Mouse (Mus musculus): ENCODE measurements around the gene Myadml2. TPM values are rescaled to one million over a fixed set of nuclear protein-coding genes. Genes with fewer than 3 reads are reported as not detected.

The Myadml2 gene
- polyA plus RNA-seq (2015; fragmentation: Nextera tagmentation; extraction: Ambion mirVana): 0.24 and 0.28 TPM in 2 replicates

DNA sequence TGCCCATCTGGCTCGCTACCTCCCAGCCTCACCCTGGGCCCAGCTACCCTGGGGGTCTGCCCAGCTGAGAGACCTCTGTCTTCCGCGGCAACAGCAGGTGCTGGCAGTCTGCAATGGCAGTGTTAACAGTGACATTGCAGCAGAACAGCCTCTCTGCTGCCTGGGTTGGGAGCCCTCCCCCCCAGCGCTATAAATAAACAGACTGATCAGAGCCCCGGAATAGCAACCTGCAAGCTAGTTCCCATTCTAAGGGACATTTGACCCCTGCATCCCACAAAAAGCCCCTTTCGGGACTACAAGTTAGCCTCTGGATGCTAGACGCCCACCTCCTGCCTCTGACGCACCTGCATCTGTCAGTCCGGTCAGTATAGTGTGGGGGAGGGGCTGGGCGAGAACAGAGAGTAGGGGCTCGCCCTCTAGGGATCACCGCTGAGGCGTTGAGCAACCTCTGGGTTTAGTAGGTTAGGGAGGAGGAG is at the start of gene Myadml2:
Myadml2 (minus strand) TSS at position 158 of the 476 bp plus-strand sequence.
- no peak for ATAC-seq (replicated peaks; ENCODE audit: low FRiP score, low read depth)
- Histone ChIP-seq H3K9me3 (replicated peaks; ENCODE audit: low read length) (no peaks in the 10 kb centered on the region), H3K4me3 (replicated peaks; ENCODE audit: low read depth, low read length) (peak within 1 kb of the TSS; percentile 10; the same call in 1 of the 2 replicates), H3K36me3 (ENCODE audit: insufficient read depth, low read length) (no peaks in the 10 kb centered on the region), H3K27ac (no peak within 1 kb of the TSS), H3K9ac (ENCODE audit: low read depth, low read length) (peak within 1 kb of the TSS; percentile 27; the same call in 1 of the 2 replicates), H3K4me2 (ENCODE audit: low read length) (peak within 1 kb of the TSS; percentile 47), H3K27me3 (ENCODE audit: insufficient read depth, low read length) (no peaks in the 10 kb centered on the region), H3K4me1 (replicated peaks; ENCODE audit: insufficient read depth, low read length) (peaks cover 7% of the 10 kb centered on the region)
- no peak for TF ChIP-seq CTCF (IDR thresholded peaks at IDR 0.05; ENCODE audit: low read depth)
- 6% methylated on average over 13 of the region's 13 CpGs for WGBS
- peak; percentile 19 for DNase-seq (ENCODE audit: low spot score)

DNA sequence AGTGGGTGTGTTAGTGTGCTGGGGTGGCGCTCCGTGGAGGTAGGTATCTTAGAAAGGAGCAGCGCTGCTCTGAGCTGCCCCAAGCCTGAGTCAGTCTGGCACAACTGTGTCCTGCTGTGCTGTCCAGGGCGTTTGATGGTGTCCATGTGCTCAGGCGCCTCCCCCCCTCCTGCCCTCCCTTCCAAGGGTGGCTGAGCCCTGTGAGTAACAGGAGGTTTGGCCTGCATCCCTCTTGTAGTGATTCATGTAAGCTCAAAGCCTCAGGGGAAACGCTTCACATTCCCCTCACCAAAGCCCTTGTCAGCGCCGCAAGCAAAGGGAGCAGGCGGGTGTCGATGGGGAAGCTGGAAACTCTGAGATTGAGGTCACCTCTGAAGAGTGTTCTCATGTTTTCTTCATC is 49.8 kb upstream of the Myadml2 start:
- H3K36me3 ChIP-seq (ENCODE audit: insufficient read depth, low read length): peaks cover 23% of the 10 kb centered on the region; the same call in 1 of the 2 replicates
- H3K27ac ChIP-seq: peak overlapping the region; percentile 5; the same call in 1 of the 2 replicates
- H3K4me3 ChIP-seq (replicated peaks; ENCODE audit: low read depth, low read length): no peak overlapping the region
- TF ChIP-seq CTCF (IDR thresholded peaks at IDR 0.05; ENCODE audit: low read depth): no peak
- peaks cover 15% of the 10 kb centered on the region for H3K4me1 ChIP-seq (replicated peaks; ENCODE audit: insufficient read depth, low read length)
- no peak for ATAC-seq (replicated peaks; ENCODE audit: low FRiP score, low read depth)
- H3K27me3 ChIP-seq (ENCODE audit: insufficient read depth, low read length): no peaks in the 10 kb centered on the region
- H3K9ac ChIP-seq (ENCODE audit: low read depth, low read length): no peak overlapping the region
- no peaks in the 10 kb centered on the region for H3K9me3 ChIP-seq (replicated peaks; ENCODE audit: low read length)
- peak; percentile 75 for DNase-seq (ENCODE audit: low spot score)
- 36% methylated on average over 10 of the region's 10 CpGs for WGBS
- H3K4me2 ChIP-seq (ENCODE audit: low read length): no peak overlapping the region

DNA sequence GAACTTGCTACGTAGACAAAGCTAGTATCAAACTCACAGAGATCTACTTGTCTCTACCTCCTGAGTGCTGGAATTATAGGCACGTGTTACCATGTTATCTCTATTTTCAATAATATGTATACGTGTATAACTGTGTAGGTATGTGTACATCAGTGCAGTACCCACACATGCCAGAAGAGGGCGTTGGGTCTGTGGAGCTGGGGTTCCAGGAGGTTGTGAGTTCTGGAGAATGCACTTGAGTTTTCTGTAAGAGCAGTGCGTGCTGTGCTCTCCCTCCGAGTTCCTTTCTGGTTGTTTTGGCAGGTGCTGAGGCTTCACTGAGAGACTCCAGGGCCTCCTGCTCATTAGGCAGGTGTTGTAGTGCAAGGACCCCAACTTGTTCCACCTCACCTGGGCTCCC is 48.6 kb upstream of the Myadml2 start:
- Histone ChIP-seq H3K36me3 (ENCODE audit: insufficient read depth, low read length) (peaks cover 22% of the 10 kb centered on the region; the same call in 1 of the 2 replicates), H3K9ac (ENCODE audit: low read depth, low read length) (no peak overlapping the region), H3K4me2 (ENCODE audit: low read length) (no peak overlapping the region), H3K4me1 (replicated peaks; ENCODE audit: insufficient read depth, low read length) (peaks cover 15% of the 10 kb centered on the region), H3K4me3 (replicated peaks; ENCODE audit: low read depth, low read length) (no peak overlapping the region), H3K27me3 (ENCODE audit: insufficient read depth, low read length) (no peaks in the 10 kb centered on the region), H3K27ac (no peak overlapping the region), H3K9me3 (replicated peaks; ENCODE audit: low read length) (no peaks in the 10 kb centered on the region)
- WGBS: 90% methylated on average over 6 of the region's 6 CpGs
- DNase-seq (ENCODE audit: low spot score) (no peak), ATAC-seq (replicated peaks; ENCODE audit: low FRiP score, low read depth) (no peak)
- peak; percentile 51 for TF ChIP-seq CTCF (IDR thresholded peaks at IDR 0.05; ENCODE audit: low read depth)

DNA sequence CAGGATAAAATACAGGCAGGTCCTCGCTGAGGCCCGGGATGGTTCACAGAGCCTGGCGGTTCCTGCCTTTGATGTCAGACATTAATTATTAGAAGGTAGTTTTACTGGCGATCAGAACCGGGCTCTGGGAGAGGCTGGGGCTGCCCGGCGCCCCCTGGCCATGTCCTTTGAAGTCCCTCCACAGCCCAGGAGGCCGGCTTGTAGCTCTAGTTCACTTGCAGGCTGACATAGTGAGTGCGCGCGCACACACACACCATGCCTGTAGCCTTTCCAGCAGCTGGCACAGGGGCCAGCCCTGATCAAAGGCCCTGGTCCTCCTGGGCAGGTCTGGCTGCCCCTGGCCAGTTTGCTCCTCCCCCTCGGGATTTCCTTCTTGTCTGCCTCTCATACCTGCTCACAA is 47.7 kb upstream of the Myadml2 start:
- peak; percentile 74 for ATAC-seq (replicated peaks; ENCODE audit: low FRiP score, low read depth)

DNA sequence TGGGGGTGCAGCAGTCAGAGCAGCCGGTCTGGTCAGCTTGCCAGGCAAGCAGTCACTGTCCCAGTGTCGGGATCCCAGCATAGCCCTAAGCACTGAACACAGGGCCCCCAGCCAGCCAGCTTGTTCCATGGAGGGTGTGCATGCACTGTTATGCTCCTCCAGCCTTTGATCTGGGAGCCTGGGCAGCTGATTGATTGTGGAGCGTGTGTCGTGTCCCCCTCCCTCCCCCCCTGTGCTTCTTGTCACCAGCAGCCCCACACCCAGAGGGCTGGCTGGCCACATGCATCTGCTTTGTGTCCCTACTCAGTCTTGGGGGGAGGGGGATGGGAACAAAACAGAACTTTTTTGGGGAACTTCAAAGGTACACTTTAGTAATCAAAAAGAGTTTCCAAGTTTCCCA is 47.2 kb upstream of the Myadml2 start:
- Histone ChIP-seq H3K36me3 (ENCODE audit: insufficient read depth, low read length) (0 out of 2 replicates have a peak, but pooled peaks cover 22% of the 10 kb centered on the region), H3K4me2 (ENCODE audit: low read length) (no peak overlapping the region), H3K4me3 (replicated peaks; ENCODE audit: low read depth, low read length) (no peak overlapping the region), H3K27me3 (ENCODE audit: insufficient read depth, low read length) (no peaks in the 10 kb centered on the region), H3K4me1 (replicated peaks; ENCODE audit: insufficient read depth, low read length) (peaks cover 15% of the 10 kb centered on the region), H3K9me3 (replicated peaks; ENCODE audit: low read length) (no peaks in the 10 kb centered on the region), H3K9ac (ENCODE audit: low read depth, low read length) (0 out of 2 replicates have a peak overlapping the region, but pooled peaks have one; percentile 0), H3K27ac (peak overlapping the region; percentile 26)
- 22% methylated on average over 4 of the region's 4 CpGs for WGBS
- TF ChIP-seq CTCF (IDR thresholded peaks at IDR 0.05; ENCODE audit: low read depth): no peak
- ATAC-seq (replicated peaks; ENCODE audit: low FRiP score, low read depth): peak; percentile 48
- peak; percentile 44 for DNase-seq (ENCODE audit: low spot score)

More for the DNA sequence above, 47.7 kb upstream of the Myadml2 start:
- Histone ChIP-seq H3K4me3 (replicated peaks; ENCODE audit: low read depth, low read length) (no peak overlapping the region), H3K36me3 (ENCODE audit: insufficient read depth, low read length) (0 out of 2 replicates have a peak, but pooled peaks cover 18% of the 10 kb centered on the region), H3K9ac (ENCODE audit: low read depth, low read length) (no peak overlapping the region), H3K9me3 (replicated peaks; ENCODE audit: low read length) (no peaks in the 10 kb centered on the region), H3K4me2 (ENCODE audit: low read length) (no peak overlapping the region), H3K27ac (peak overlapping the region; percentile 26), H3K27me3 (ENCODE audit: insufficient read depth, low read length) (no peaks in the 10 kb centered on the region), H3K4me1 (replicated peaks; ENCODE audit: insufficient read depth, low read length) (peaks cover 15% of the 10 kb centered on the region)
- no peak for TF ChIP-seq CTCF (IDR thresholded peaks at IDR 0.05; ENCODE audit: low read depth)
- 24% methylated on average over 12 of the region's 12 CpGs for WGBS
- DNase-seq (ENCODE audit: low spot score): peak; percentile 64

DNA sequence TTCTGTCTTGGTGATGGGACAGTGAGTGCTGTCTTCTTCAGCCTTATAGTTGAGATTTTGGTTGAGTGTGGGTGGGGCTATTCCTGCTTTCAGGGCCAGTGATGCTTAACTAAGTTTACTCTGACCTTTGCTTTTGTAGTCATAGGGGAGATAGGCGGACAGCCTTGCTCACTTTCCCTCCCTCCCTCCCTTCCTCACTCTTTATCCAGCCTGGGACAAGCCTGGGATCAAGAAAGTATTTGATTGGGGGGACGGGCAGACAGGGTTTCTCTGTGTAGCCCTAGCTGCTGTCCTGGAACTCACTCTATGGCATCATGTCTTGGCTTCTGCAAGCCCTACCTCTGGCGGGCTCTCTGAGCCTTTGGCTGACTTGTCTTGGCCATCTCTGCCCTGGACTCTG is 45.5 kb upstream of the Myadml2 start:
- no peak for DNase-seq (ENCODE audit: low spot score)
- TF ChIP-seq CTCF (IDR thresholded peaks at IDR 0.05; ENCODE audit: low read depth): no peak
- H3K9ac ChIP-seq (ENCODE audit: low read depth, low read length): no peak overlapping the region
- H3K27me3 ChIP-seq (ENCODE audit: insufficient read depth, low read length): no peaks in the 10 kb centered on the region
- no peaks in the 10 kb centered on the region for H3K9me3 ChIP-seq (replicated peaks; ENCODE audit: low read length)
- WGBS: 79% methylated on average over 3 of the region's 3 CpGs
- H3K27ac ChIP-seq: peak overlapping the region; percentile 14; the same call in 1 of the 2 replicates
- H3K4me2 ChIP-seq (ENCODE audit: low read length): no peak overlapping the region
- peaks cover 13% of the 10 kb centered on the region for H3K4me1 ChIP-seq (replicated peaks; ENCODE audit: insufficient read depth, low read length)
- no peak for ATAC-seq (replicated peaks; ENCODE audit: low FRiP score, low read depth)
- peaks cover 26% of the 10 kb centered on the region for H3K36me3 ChIP-seq (ENCODE audit: insufficient read depth, low read length)
- no peak overlapping the region for H3K4me3 ChIP-seq (replicated peaks; ENCODE audit: low read depth, low read length)
